Mouse (Mus musculus): Measurements from ENCODE around the gene Sorl1. TPM values are rescaled to one million over a fixed set of nuclear protein-coding genes. Genes with fewer than 3 reads are reported as not detected.

Gene Sorl1
- polyA plus RNA-seq, 2 experiments: 1.1 to 1.4 TPM

- Histone ChIP-seq H3K36me3 (replicated peaks; ENCODE audit: control insufficient read depth, insufficient read depth, low read depth) (no peaks in the 10 kb centered on the region), H3K9me3 (ENCODE audit: control insufficient read depth, low read length) (no peaks in the 10 kb centered on the region), H3K4me2 (ENCODE audit: low read depth) (no peak overlapping the region), H3K27me3 (ENCODE audit: control insufficient read depth, insufficient read depth, low read length) (no peaks in the 10 kb centered on the region), H3K27ac (no peak overlapping the region), H3K4me3 (ENCODE audit: insufficient read depth in 1 of 2, low read depth in 2 of 2, low read length in 2 of 2) (no peak overlapping the region), H3K4me1 (replicated peaks; ENCODE audit: control insufficient read depth in 2 of 2, insufficient read depth in 2 of 2, low read length in 1 of 2) (no peaks in the 10 kb centered on the region), H3K9ac (replicated peaks) (no peak overlapping the region)
- WGBS (ENCODE audit: insufficient replicate concordance): 73% methylated on average over 16 of the region's 16 CpGs
- no peak for ATAC-seq (ENCODE audit: insufficient read depth)
- DNase-seq (ENCODE audit: low read depth in 3 of 3, low spot score in 3 of 3): no peak
- TF ChIP-seq CTCF (IDR thresholded peaks at IDR 0.05; ENCODE audit: low read depth) (no peak), EP300 (IDR thresholded peaks at IDR 0.05; ENCODE audit: low read depth) (no peak)
These were observed 46.8 kb downstream of the Sorl1 start for GRCm38 (mm10) chr9:42077112-42077845.

GRCm38 (mm10) chr9:42076256-42076849 lies 47.7 kb downstream of the Sorl1 start:
- no peaks in the 10 kb centered on the region for H3K9me3 ChIP-seq (ENCODE audit: control insufficient read depth, low read length)
- TF ChIP-seq EP300 (IDR thresholded peaks at IDR 0.05; ENCODE audit: low read depth): no peak
- no peak for TF ChIP-seq CTCF (IDR thresholded peaks at IDR 0.05; ENCODE audit: low read depth)
- ATAC-seq (ENCODE audit: insufficient read depth) (no peak), DNase-seq (ENCODE audit: low read depth in 3 of 3, low spot score in 3 of 3) (no peak)
- H3K4me1 ChIP-seq (replicated peaks; ENCODE audit: control insufficient read depth in 2 of 2, insufficient read depth in 2 of 2, low read length in 1 of 2): no peaks in the 10 kb centered on the region
- no peaks in the 10 kb centered on the region for H3K27me3 ChIP-seq (ENCODE audit: control insufficient read depth, insufficient read depth, low read length)
- no peak overlapping the region for H3K4me3 ChIP-seq (ENCODE audit: insufficient read depth in 1 of 2, low read depth in 2 of 2, low read length in 2 of 2)
- WGBS (ENCODE audit: insufficient replicate concordance): 47% methylated on average over 10 of the region's 10 CpGs
- no peak overlapping the region for H3K9ac ChIP-seq (replicated peaks)
- H3K36me3 ChIP-seq (replicated peaks; ENCODE audit: control insufficient read depth, insufficient read depth, low read depth): no peaks in the 10 kb centered on the region
- H3K4me2 ChIP-seq (ENCODE audit: low read depth): no peak overlapping the region
- H3K27ac ChIP-seq: no peak overlapping the region

DNA sequence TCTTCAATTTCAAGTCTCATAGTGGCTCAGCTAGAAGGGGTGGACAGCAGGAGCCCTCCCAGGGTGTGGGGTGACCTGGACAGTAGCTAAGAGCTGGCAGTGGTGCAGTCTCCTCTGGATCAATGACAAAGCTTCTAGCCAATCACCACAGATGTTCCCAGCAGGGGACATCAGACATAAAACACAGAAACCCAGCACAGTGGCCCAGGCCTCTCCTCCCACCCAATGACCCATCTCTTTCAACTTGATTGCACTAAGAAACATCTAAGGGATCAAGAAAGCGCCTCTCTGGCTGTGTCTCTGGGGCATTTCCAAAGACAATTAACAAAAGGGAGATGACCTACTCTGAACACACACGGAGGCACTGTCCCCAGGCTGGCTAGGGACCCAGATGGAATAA lies 48.9 kb downstream of the Sorl1 start:
- Histone ChIP-seq H3K27ac (no peak overlapping the region), H3K4me1 (replicated peaks; ENCODE audit: control insufficient read depth in 2 of 2, insufficient read depth in 2 of 2, low read length in 1 of 2) (no peaks in the 10 kb centered on the region), H3K4me2 (ENCODE audit: low read depth) (no peak overlapping the region), H3K9ac (replicated peaks) (no peak overlapping the region), H3K9me3 (ENCODE audit: control insufficient read depth, low read length) (no peaks in the 10 kb centered on the region), H3K4me3 (ENCODE audit: insufficient read depth in 1 of 2, low read depth in 2 of 2, low read length in 2 of 2) (no peak overlapping the region), H3K36me3 (replicated peaks; ENCODE audit: control insufficient read depth, insufficient read depth, low read depth) (no peaks in the 10 kb centered on the region), H3K27me3 (ENCODE audit: control insufficient read depth, insufficient read depth, low read length) (no peaks in the 10 kb centered on the region)
- DNase-seq (ENCODE audit: low read depth in 3 of 3, low spot score in 3 of 3): no peak
- 49% methylated on average over 2 of the region's 2 CpGs for WGBS (ENCODE audit: insufficient replicate concordance)
- ATAC-seq (ENCODE audit: insufficient read depth): no peak
- TF ChIP-seq CTCF (IDR thresholded peaks at IDR 0.05; ENCODE audit: low read depth) (no peak), EP300 (IDR thresholded peaks at IDR 0.05; ENCODE audit: low read depth) (no peak)

GRCm38 (mm10) chr9:42072010-42072409 lies 52.1 kb downstream of the Sorl1 start:
- TF ChIP-seq EP300 (IDR thresholded peaks at IDR 0.05; ENCODE audit: low read depth) (no peak), CTCF (IDR thresholded peaks at IDR 0.05; ENCODE audit: low read depth) (no peak)
- Histone ChIP-seq H3K36me3 (replicated peaks; ENCODE audit: control insufficient read depth, insufficient read depth, low read depth) (no peaks in the 10 kb centered on the region), H3K9me3 (ENCODE audit: control insufficient read depth, low read length) (no peaks in the 10 kb centered on the region), H3K27me3 (ENCODE audit: control insufficient read depth, insufficient read depth, low read length) (no peaks in the 10 kb centered on the region), H3K4me3 (ENCODE audit: insufficient read depth in 1 of 2, low read depth in 2 of 2, low read length in 2 of 2) (no peak overlapping the region), H3K9ac (replicated peaks) (no peak overlapping the region), H3K4me2 (ENCODE audit: low read depth) (no peak overlapping the region), H3K4me1 (replicated peaks; ENCODE audit: control insufficient read depth in 2 of 2, insufficient read depth in 2 of 2, low read length in 1 of 2) (no peaks in the 10 kb centered on the region), H3K27ac (no peak overlapping the region)
- DNase-seq (ENCODE audit: low read depth in 3 of 3, low spot score in 3 of 3): no peak
- ATAC-seq (ENCODE audit: insufficient read depth): no peak
- 55% methylated on average over 4 of the region's 4 CpGs for WGBS (ENCODE audit: insufficient replicate concordance)

GRCm38 (mm10) chr9:42070856-42071255 lies 53.2 kb downstream of the Sorl1 start:
- H3K36me3 ChIP-seq (replicated peaks; ENCODE audit: control insufficient read depth, insufficient read depth, low read depth): no peaks in the 10 kb centered on the region
- no peak for ATAC-seq (ENCODE audit: insufficient read depth)
- no peak for DNase-seq (ENCODE audit: low read depth in 3 of 3, low spot score in 3 of 3)
- H3K9ac ChIP-seq (replicated peaks): no peak overlapping the region
- H3K27ac ChIP-seq: no peak overlapping the region
- H3K4me1 ChIP-seq (replicated peaks; ENCODE audit: control insufficient read depth in 2 of 2, insufficient read depth in 2 of 2, low read length in 1 of 2): no peaks in the 10 kb centered on the region
- no peak overlapping the region for H3K4me3 ChIP-seq (ENCODE audit: insufficient read depth in 1 of 2, low read depth in 2 of 2, low read length in 2 of 2)
- H3K9me3 ChIP-seq (ENCODE audit: control insufficient read depth, low read length): no peaks in the 10 kb centered on the region
- TF ChIP-seq EP300 (IDR thresholded peaks at IDR 0.05; ENCODE audit: low read depth) (no peak), CTCF (IDR thresholded peaks at IDR 0.05; ENCODE audit: low read depth) (no peak)
- WGBS (ENCODE audit: insufficient replicate concordance): 67% methylated on average over 6 of the region's 6 CpGs
- no peaks in the 10 kb centered on the region for H3K27me3 ChIP-seq (ENCODE audit: control insufficient read depth, insufficient read depth, low read length)
- H3K4me2 ChIP-seq (ENCODE audit: low read depth): no peak overlapping the region
